Mouse (Mus musculus) lung, postnatal 0 days (tissue): ENCODE measurements at regions not wholly inside any gene's neighbourhood (a gene's known extent, or its start where the extent isn't known, plus 50 kb on each side); places are given as distances from the start of the nearest gene placed in this dataset.

Experiments
- CTCF ChIP-seq: IDR thresholded peaks from 2 replicates; pipeline ENCODE4 v1.5.1; 2016; ENCODE audit warnings: antibody characterized with exemption, mild to moderate bottlenecking
- EP300 ChIP-seq: IDR thresholded peaks from 2 replicates; pipeline ENCODE4 v1.6.1; 2016; ENCODE audit warnings: antibody characterized with exemption, mild to moderate bottlenecking, control low read depth

GRCm38 (mm10) chr17:15990303-15990702 lies 159.5 kb upstream of the Rgmb start:
- no peak for TF ChIP-seq CTCF
- no peak for TF ChIP-seq EP300
